Mouse (Mus musculus) testis, postnatal 10 days (tissue): Measurements from ENCODE around the gene Odaph.
"Not testable (repeated sequence)": the region's sequence is repeated elsewhere in the genome, so short reads cannot be mapped to it uniquely, and the experiment has no call there.

Source experiments
- DNase-seq: peaks from one replicate; pipeline ENCODE4 v3.0.0; 2021; ENCODE audit warnings: low spot score

Gene Odaph

GRCm38 (mm10) chr5:91987236-91987635 lies at the start of gene Odaph:
Gene Odaph, plus strand, starts transcription at chr5:91987475.
- no peak for DNase-seq

GRCm38 (mm10) chr5:91945609-91946008 lies 41.7 kb upstream of the Odaph start:
- not testable (repeated sequence) for DNase-seq

- DNase-seq, result no peak
These were observed 40.3 kb upstream of the Odaph start for GRCm38 (mm10) chr5:91947008-91947407.

GRCm38 (mm10) chr5:91949441-91949840 lies 37.8 kb upstream of the Odaph start:
- DNase-seq, result no peak

GRCm38 (mm10) chr5:91951404-91951803 lies 35.9 kb upstream of the Odaph start:
- no peak for DNase-seq

GRCm38 (mm10) chr5:91956991-91957760 lies 30.1 kb upstream of the Odaph start:
- DNase-seq, result no peak

GRCm38 (mm10) chr5:91959096-91959495 lies 28.2 kb upstream of the Odaph start:
- DNase-seq, result no peak

GRCm38 (mm10) chr5:91959986-91960385 lies 27.3 kb upstream of the Odaph start:
- DNase-seq, result no peak

GRCm38 (mm10) chr5:91960606-91961254 lies 26.5 kb upstream of the Odaph start:
- DNase-seq, result no peak

GRCm38 (mm10) chr5:91961370-91961769 lies 25.9 kb upstream of the Odaph start:
- no peak for DNase-seq

GRCm38 (mm10) chr5:91962259-91962638 lies 25.0 kb upstream of the Odaph start:
- no peak for DNase-seq

- DNase-seq, result peak; percentile 98
These were observed 24.4 kb upstream of the Odaph start, which contains the start of gene Rchy1 for GRCm38 (mm10) chr5:91962639-91963440. Gene Rchy1, minus strand, starts transcription at chr5:91963068.

GRCm38 (mm10) chr5:91972046-91972445 lies 15.2 kb upstream of the Odaph start:
- DNase-seq, result no peak

- DNase-seq, result no peak
These were observed 13.3 kb upstream of the Odaph start for GRCm38 (mm10) chr5:91974002-91974401.

GRCm38 (mm10) chr5:91975758-91976157 lies 11.5 kb upstream of the Odaph start:
- no peak for DNase-seq

- DNase-seq, result no peak
These were observed 10.5 kb upstream of the Odaph start for GRCm38 (mm10) chr5:91976566-91977396.

- DNase-seq, result no peak
These were observed 9.9 kb upstream of the Odaph start for GRCm38 (mm10) chr5:91977397-91977770.

GRCm38 (mm10) chr5:91981176-91981840 lies 6.0 kb upstream of the Odaph start:
- no peak for DNase-seq

GRCm38 (mm10) chr5:91983490-91983889 lies 3.8 kb upstream of the Odaph start:
- DNase-seq, result no peak

GRCm38 (mm10) chr5:91985721-91986120 lies 1.6 kb upstream of the Odaph start:
- no peak for DNase-seq

- DNase-seq, result no peak
These were observed 524 bp downstream of the Odaph start for GRCm38 (mm10) chr5:91987799-91988198.
